Mouse (Mus musculus) neural tube, embryonic 12.5 days (tissue): ENCODE results near the gene Hnrnph1. TPM values are rescaled to one million over a fixed set of nuclear protein-coding genes. Genes with fewer than 3 reads are reported as not detected.
A peak's percentile ranks its signal among the peaks of the same experiment; 100 is the strongest.
"Not testable (repeated sequence)": the region's sequence is repeated elsewhere in the genome, so short reads cannot be mapped to it uniquely, and the experiment has no call there.

Source experiments
- ATAC-seq: fragments of 200-750 bp; cut with Nextera tagmentation; 2 replicates; pipeline ENCODE4 v1.8.0; 2017; ENCODE audit warnings: low read depth, mild to moderate bottlenecking, moderate TSS enrichment, moderate library complexity; ENCODE audit not compliant: low FRiP score
- H3K27ac ChIP-seq: fragments of 300-500 bp; sonication (generic); 2 replicates; pipeline ENCODE4 v1.5.1; 2016
- H3K27me3 ChIP-seq: fragments of 300-500 bp; sonication (generic); replicated peaks from 2 replicates; pipeline ENCODE4 v1.6.1; 2016; ENCODE audit warnings: mild to moderate bottlenecking
- H3K36me3 ChIP-seq: fragments of 300-500 bp; sonication (generic); 2 replicates; pipeline ENCODE4 v1.6.1; 2016; ENCODE audit warnings: mild to moderate bottlenecking
- H3K4me1 ChIP-seq: fragments of 300-500 bp; sonication (generic); 2 replicates; pipeline ENCODE4 v1.6.1; 2016
- H3K4me2 ChIP-seq: fragments of 300-500 bp; sonication (generic); replicated peaks from 2 replicates; pipeline ENCODE4 v1.6.1; 2016; ENCODE audit warnings: mild to moderate bottlenecking
- H3K4me3 ChIP-seq: fragments of 300-500 bp; sonication (generic); 2 replicates; pipeline ENCODE4 v1.5.1; 2016
- H3K9ac ChIP-seq: fragments of 300-500 bp; sonication (generic); 2 replicates; pipeline ENCODE4 v1.6.1; 2016; ENCODE audit warnings: mild to moderate bottlenecking
- H3K9me3 ChIP-seq: fragments of 300-500 bp; sonication (generic); 2 replicates; pipeline ENCODE4 v1.6.1; 2016; ENCODE audit warnings: mild to moderate bottlenecking
- WGBS: fragments of 180-500 bp; shearing (Covaris S2); methylation state at CpG from one replicate; pipeline ENCODE4 v1.1.7; 2016; 5-methylcytosine and 5-hydroxymethylcytosine counted together
- polyA plus RNA-seq: library from polyadenylated mRNA; unstranded; fragments of >200 nt; fragmentation: Nextera tagmentation; extraction: Ambion mirVana; gene quantifications from 2 replicates; pipeline ENCODE4 v1.2.1, GENCODE M21; 2016

Hnrnph1 gene
- polyA plus RNA-seq, 1 experiment from 2014 or later = 665 TPM

DNA sequence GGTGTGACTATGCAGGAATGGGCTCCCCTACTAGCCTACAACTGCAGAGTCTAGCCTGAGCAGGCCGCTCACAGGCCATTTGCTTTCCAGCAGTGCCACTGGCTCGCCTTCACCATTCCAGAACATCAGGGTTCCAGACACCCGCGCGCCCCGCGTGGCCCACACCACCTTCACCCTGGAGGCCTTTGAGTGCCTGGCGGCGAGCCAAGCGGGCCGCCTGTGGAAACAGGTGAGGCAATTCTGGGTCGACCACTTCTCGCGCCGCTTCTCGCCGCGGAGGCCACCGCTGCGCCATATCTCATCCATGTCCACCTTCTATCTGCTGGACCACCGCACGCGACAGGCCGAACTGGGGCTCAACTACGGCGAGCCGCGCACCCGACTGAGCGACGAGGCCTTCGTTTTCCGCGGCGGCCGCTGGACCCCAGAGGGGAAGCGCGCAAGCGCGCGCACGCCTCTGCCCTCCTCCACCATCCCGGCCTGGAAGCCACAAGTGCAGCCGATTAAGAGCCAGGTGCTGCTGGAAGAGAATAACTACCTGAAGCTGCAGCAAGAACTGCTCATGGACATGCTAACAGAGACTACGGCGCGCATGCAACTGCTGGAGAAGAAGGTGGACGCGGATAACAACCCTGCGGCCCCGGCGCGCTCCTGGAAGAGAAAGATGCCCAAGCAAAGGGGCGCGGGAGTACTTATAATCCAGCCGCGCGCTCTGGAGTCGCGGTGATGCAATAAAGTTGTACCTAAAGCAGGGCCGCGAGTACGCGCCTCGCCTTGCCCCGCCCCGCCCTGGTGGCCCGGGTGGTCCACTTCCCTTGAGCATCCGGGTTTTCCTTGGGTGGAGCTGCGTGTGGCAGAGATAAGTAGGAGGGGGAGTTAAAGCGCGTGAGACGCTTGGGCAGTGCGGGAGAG lies 17.6 kb upstream of the Hnrnph1 start:
- Histone ChIP-seq H3K27ac (no peak overlapping the region), H3K36me3 (no peaks in the 10 kb centered on the region), H3K9ac (peak overlapping the region; percentile 56), H3K9me3 (no peaks in the 10 kb centered on the region), H3K4me2 (peak overlapping the region; percentile 89), H3K4me3 (peak overlapping the region; percentile 50), H3K27me3 (peaks cover 16% of the 10 kb centered on the region; the same call in 1 of the 2 replicates), H3K4me1 (peaks cover 8% of the 10 kb centered on the region)
- peak; percentile 41; the same call in 1 of the 2 replicates for ATAC-seq
- WGBS = 2% methylated on average over 74 of the region's 74 CpGs

GRCm38 (mm10) chr11:50361282-50361681 lies 15.5 kb upstream of the Hnrnph1 start:
- not testable (repeated sequence) for H3K9ac ChIP-seq, H3K36me3 ChIP-seq, H3K4me1 ChIP-seq, ATAC-seq, H3K27ac ChIP-seq, H3K4me3 ChIP-seq, H3K4me2 ChIP-seq, H3K9me3 ChIP-seq
- WGBS = 84% methylated on average over 1 of the region's 1 CpGs
- peaks cover 16% of the 10 kb centered on the region; the same call in 1 of the 2 replicates for H3K27me3 ChIP-seq

- 16% methylated on average over 4 of the region's 4 CpGs for WGBS
- Histone ChIP-seq H3K4me1 (peaks cover 2% of the 10 kb centered on the region; the same call in 1 of the 2 replicates), H3K4me3 (no peak overlapping the region), H3K9ac (no peak overlapping the region), H3K9me3 (no peaks in the 10 kb centered on the region), H3K27ac (no peak overlapping the region), H3K4me2 (no peak overlapping the region), H3K27me3 (peaks cover 3% of the 10 kb centered on the region), H3K36me3 (no peaks in the 10 kb centered on the region)
- no peak for ATAC-seq
These were observed 12.2 kb upstream of the Hnrnph1 start for GRCm38 (mm10) chr11:50364548-50364947.

- Histone ChIP-seq H3K27ac (no peak overlapping the region), H3K9ac (no peak overlapping the region), H3K27me3 (peaks cover 2% of the 10 kb centered on the region), H3K4me2 (no peak overlapping the region), H3K4me3 (no peak overlapping the region), H3K36me3 (no peaks in the 10 kb centered on the region), H3K4me1 (no peaks in the 10 kb centered on the region), H3K9me3 (no peaks in the 10 kb centered on the region)
- ATAC-seq = no peak
These were observed 11.5 kb upstream of the Hnrnph1 start for GRCm38 (mm10) chr11:50365322-50365721.

- Histone ChIP-seq H3K9ac (no peak overlapping the region), H3K36me3 (no peaks in the 10 kb centered on the region), H3K4me1 (0 out of 2 replicates have a peak, but pooled peaks cover 3% of the 10 kb centered on the region), H3K4me3 (no peak overlapping the region), H3K9me3 (no peaks in the 10 kb centered on the region), H3K27me3 (no peaks in the 10 kb centered on the region; the same call in 1 of the 2 replicates), H3K27ac (no peak overlapping the region), H3K4me2 (no peak overlapping the region)
- no peak for ATAC-seq
- 95% methylated on average over 9 of the region's 9 CpGs for WGBS
These were observed 9.3 kb upstream of the Hnrnph1 start for GRCm38 (mm10) chr11:50367531-50367930.

- H3K27ac ChIP-seq = no peak overlapping the region
- ATAC-seq = no peak
- no peaks in the 10 kb centered on the region for H3K36me3 ChIP-seq
These were observed 7.4 kb upstream of the Hnrnph1 start for GRCm38 (mm10) chr11:50369360-50369911.

GRCm38 (mm10) chr11:50370969-50371368 lies 5.8 kb upstream of the Hnrnph1 start:
- no peak overlapping the region for H3K27ac ChIP-seq
- H3K4me3 ChIP-seq = no peak overlapping the region
- no peaks in the 10 kb centered on the region for H3K36me3 ChIP-seq

More at GRCm38 (mm10) chr11:50369360-50369911, 7.4 kb upstream of the Hnrnph1 start:
- 0 out of 2 replicates have a peak, but pooled peaks cover 3% of the 10 kb centered on the region for H3K4me1 ChIP-seq
- H3K4me2 ChIP-seq = no peak overlapping the region
- no peaks in the 10 kb centered on the region for H3K9me3 ChIP-seq
- no peak overlapping the region for H3K9ac ChIP-seq
- WGBS = 94% methylated on average over 5 of the region's 5 CpGs
- H3K4me3 ChIP-seq = no peak overlapping the region
- H3K27me3 ChIP-seq = no peaks in the 10 kb centered on the region; the same call in 1 of the 2 replicates

GRCm38 (mm10) chr11:50371399-50371841 lies 5.4 kb upstream of the Hnrnph1 start:
- Histone ChIP-seq H3K27ac (no peak overlapping the region; the same call in 1 of the 2 replicates), H3K36me3 (no peaks in the 10 kb centered on the region), H3K4me1 (peaks cover 6% of the 10 kb centered on the region), H3K4me2 (peak overlapping the region; percentile 60), H3K27me3 (no peaks in the 10 kb centered on the region; the same call in 1 of the 2 replicates), H3K4me3 (peak overlapping the region; percentile 34), H3K9ac (peak overlapping the region; percentile 65), H3K9me3 (no peaks in the 10 kb centered on the region)
- WGBS = 2% methylated on average over 18 of the region's 18 CpGs
- 0 out of 2 replicates have a peak, but pooled peaks have one; percentile 60 for ATAC-seq

More at GRCm38 (mm10) chr11:50370969-50371368, 5.8 kb upstream of the Hnrnph1 start:
- H3K9ac ChIP-seq = peak overlapping the region; percentile 65; the same call in 1 of the 2 replicates
- H3K4me2 ChIP-seq = peak overlapping the region; percentile 60
- ATAC-seq = no peak; the same call in none of the 2 replicates
- H3K27me3 ChIP-seq = no peaks in the 10 kb centered on the region; the same call in 1 of the 2 replicates
- WGBS = 55% methylated on average over 4 of the region's 4 CpGs
- no peaks in the 10 kb centered on the region for H3K9me3 ChIP-seq
- H3K4me1 ChIP-seq = 0 out of 2 replicates have a peak, but pooled peaks cover 3% of the 10 kb centered on the region

GRCm38 (mm10) chr11:50371911-50372310 lies 4.9 kb upstream of the Hnrnph1 start:
- peak overlapping the region; percentile 60 for H3K4me2 ChIP-seq
- peak overlapping the region; percentile 65; the same call in 1 of the 2 replicates for H3K9ac ChIP-seq
- no peak overlapping the region for H3K4me3 ChIP-seq
- no peak for ATAC-seq
- peaks cover 9% of the 10 kb centered on the region for H3K4me1 ChIP-seq
- WGBS = 100% methylated on average over 1 of the region's 1 CpGs
- no peaks in the 10 kb centered on the region for H3K36me3 ChIP-seq
- no peak overlapping the region for H3K27ac ChIP-seq
- no peaks in the 10 kb centered on the region for H3K9me3 ChIP-seq
- no peaks in the 10 kb centered on the region for H3K27me3 ChIP-seq

DNA sequence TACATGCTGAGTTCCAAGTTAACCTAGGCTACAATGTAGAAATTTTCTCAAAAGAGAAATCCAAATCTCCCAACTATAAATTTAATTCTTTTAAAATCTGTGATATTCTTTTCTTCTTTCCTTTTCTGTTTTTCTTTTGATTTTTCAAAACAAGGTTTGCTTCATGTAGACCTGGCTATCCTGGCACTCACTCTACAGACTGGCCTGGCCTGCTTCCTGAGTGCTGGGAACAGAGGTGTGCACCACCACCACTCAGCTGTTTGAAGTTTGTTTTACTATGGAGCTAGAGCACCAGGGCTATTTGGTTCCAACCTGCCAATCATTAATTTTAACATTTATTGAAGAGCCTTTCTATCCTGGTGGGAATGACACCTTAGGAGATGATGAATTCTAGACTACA lies 3.7 kb upstream of the Hnrnph1 start:
- H3K27me3 ChIP-seq = no peaks in the 10 kb centered on the region
- no peak overlapping the region for H3K9ac ChIP-seq
- no peak for ATAC-seq
- no peak overlapping the region for H3K27ac ChIP-seq
- no peak overlapping the region for H3K4me3 ChIP-seq
- H3K4me2 ChIP-seq = no peak overlapping the region
- H3K9me3 ChIP-seq = no peaks in the 10 kb centered on the region
- H3K4me1 ChIP-seq = peaks cover 9% of the 10 kb centered on the region
- no peaks in the 10 kb centered on the region for H3K36me3 ChIP-seq

DNA sequence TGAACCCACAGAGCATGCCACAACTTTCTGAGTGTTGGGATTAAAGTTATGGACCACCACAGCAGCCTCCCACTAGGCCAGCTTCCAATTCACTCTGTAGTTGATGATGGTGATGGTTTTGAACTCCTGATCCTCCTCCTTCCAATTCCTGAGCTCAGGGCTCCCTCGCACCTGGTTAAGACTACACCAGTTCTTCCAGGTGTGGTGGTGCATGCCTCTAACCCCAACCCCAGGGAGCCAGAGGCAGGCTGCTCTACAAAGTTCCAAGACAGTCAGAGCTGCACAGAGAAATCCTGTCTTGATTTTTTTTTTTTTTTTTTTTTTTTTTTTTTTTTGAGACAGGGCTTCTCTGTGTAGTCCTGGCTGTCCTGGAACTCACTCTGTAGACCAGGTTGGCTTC lies 3.2 kb upstream of the Hnrnph1 start:
- 90% methylated on average over 1 of the region's 1 CpGs for WGBS
- Histone ChIP-seq H3K27me3 (no peaks in the 10 kb centered on the region), H3K4me2 (no peak overlapping the region), H3K9me3 (no peaks in the 10 kb centered on the region), H3K27ac (no peak overlapping the region), H3K9ac (no peak overlapping the region), H3K4me3 (no peak overlapping the region), H3K4me1 (peaks cover 9% of the 10 kb centered on the region), H3K36me3 (no peaks in the 10 kb centered on the region)
- ATAC-seq = no peak
